Mouse (Mus musculus) CH12.LX (cell line): ENCODE data around the gene Cys1. TPM values are rescaled to one million over a fixed set of nuclear protein-coding genes. Genes with fewer than 3 reads are reported as not detected.

Experiments
- DNase-seq: peaks from one replicate; pipeline ENCODE4 v3.0.0-alpha.2; 2013; ENCODE audit errors: extremely low read depth
- H3K27ac ChIP-seq: 2 replicates; pipeline ENCODE4 v1.5.1; 2012; ENCODE audit warnings: low read depth, mild to moderate bottlenecking, control low read depth, moderate library complexity; ENCODE audit not compliant: insufficient read depth
- H3K27me3 ChIP-seq: replicated peaks from 2 replicates; pipeline ENCODE3; 2012; ENCODE audit warnings: inconsistent platforms
- H3K36me3 ChIP-seq, 2 experiments: replicated peaks in 1 of 2; 2 replicates each; pipeline versions ENCODE3 to v1.6.1; 2012; ENCODE audit warnings: inconsistent platforms in 1 of 2, low read length in 1 of 2, mild to moderate bottlenecking in 1 of 2, mixed read lengths in 1 of 2, moderate library complexity in 1 of 2; ENCODE audit not compliant: control insufficient read depth in 1 of 2, insufficient read depth in 1 of 2
- H3K4me1 ChIP-seq, 2 experiments: 2 replicates each; pipeline ENCODE4 v1.6.1; 2012; ENCODE audit warnings: inconsistent platforms in 1 of 2, moderate library complexity in 1 of 2; ENCODE audit not compliant: insufficient read depth in 2 of 2, control insufficient read depth in 1 of 2
- H3K4me2 ChIP-seq: 2 replicates; pipeline ENCODE4 v1.6.1; 2012; ENCODE audit warnings: low read depth, mild to moderate bottlenecking, control low read depth; ENCODE audit not compliant: poor library complexity, insufficient read depth, severe bottlenecking
- H3K4me3 ChIP-seq, 3 experiments: fragments of 150-350 bp in 1 of 3; sonication (generic) in 1 of 3; replicated peaks in 1 of 3; 2 replicates each; pipeline versions ENCODE3 to v1.5.1; 2011 to 2012; ENCODE audit warnings: low read depth in 2 of 3, low read length in 2 of 3, mild to moderate bottlenecking in 2 of 3, moderate library complexity in 2 of 3, control low read depth in 1 of 3, improper control_type of control experiment in 1 of 3, inconsistent platforms in 1 of 3, mixed read lengths in 1 of 3; ENCODE audit not compliant: poor library complexity in 1 of 3
- H3K79me2 ChIP-seq: replicated peaks from 2 replicates; pipeline ENCODE4 v1.6.1; 2012; ENCODE audit warnings: mild to moderate bottlenecking, moderate library complexity; ENCODE audit not compliant: control insufficient read depth, poor library complexity, insufficient read depth, severe bottlenecking; ENCODE audit errors: extremely low read depth
- H3K9ac ChIP-seq: 2 replicates; pipeline ENCODE4 v1.6.1; 2012; ENCODE audit warnings: low read depth, mild to moderate bottlenecking, control low read depth, moderate library complexity; ENCODE audit not compliant: insufficient read depth
- H3K9me3 ChIP-seq: replicated peaks from 2 replicates; pipeline ENCODE3; 2012; ENCODE audit warnings: low read length, inconsistent platforms, mixed read lengths
- CTCF ChIP-seq, 2 experiments: IDR thresholded peaks in 1 of 2; conservative IDR thresholded peaks in 1 of 2; 2 replicates each; pipeline ENCODE4 v1.5.1; 2011 to 2012; ENCODE audit warnings: low read depth in 2 of 2, low read length in 2 of 2, improper control_type of control experiment in 1 of 2, inconsistent platforms in 1 of 2, mild to moderate bottlenecking in 1 of 2, moderate library complexity in 1 of 2
- E2F4 ChIP-seq: IDR thresholded peaks from 2 replicates; pipeline ENCODE4 v1.6.1; 2011; ENCODE audit warnings: low read depth, low read length, improper control_type of control experiment; ENCODE audit not compliant: insufficient replicate concordance
- ELF1 ChIP-seq: IDR thresholded peaks from 2 replicates; pipeline ENCODE4 v1.6.1; 2014; ENCODE audit warnings: low read depth, mild to moderate bottlenecking, inconsistent platforms, low read length, improper control_type of control experiment
- EP300 ChIP-seq: IDR thresholded peaks from 2 replicates; pipeline ENCODE4 v1.6.1; 2011; ENCODE audit warnings: low read length, improper control_type of control experiment
- GABPA ChIP-seq: IDR thresholded peaks from 2 replicates; pipeline ENCODE4 v1.6.1; 2012; ENCODE audit warnings: low read depth, low read length, improper control_type of control experiment, inconsistent platforms; ENCODE audit not compliant: insufficient replicate concordance
- HCFC1 ChIP-seq: IDR thresholded peaks from 2 replicates; pipeline ENCODE4 v1.6.1; 2012; ENCODE audit warnings: low read depth, mild to moderate bottlenecking, inconsistent platforms, low read length, improper control_type of control experiment
- IRF4 ChIP-seq: IDR thresholded peaks from 2 replicates; pipeline ENCODE4 v1.6.1; 2014; ENCODE audit warnings: low read depth, mild to moderate bottlenecking, inconsistent platforms, low read length, improper control_type of control experiment
- JUN ChIP-seq: IDR thresholded peaks from 2 replicates; pipeline ENCODE4 v1.6.1; 2011; ENCODE audit warnings: low read depth, mild to moderate bottlenecking, low read length, improper control_type of control experiment, moderate library complexity; ENCODE audit not compliant: insufficient read depth
- JUND ChIP-seq: conservative IDR thresholded peaks from 2 replicates; pipeline ENCODE4 v1.6.1; 2011; ENCODE audit warnings: low read depth, low read length, improper control_type of control experiment
- MAFK ChIP-seq: IDR thresholded peaks from 2 replicates; pipeline ENCODE4 v1.6.1; 2011; ENCODE audit warnings: low read length, improper control_type of control experiment; ENCODE audit not compliant: insufficient replicate concordance
- MAX ChIP-seq: IDR thresholded peaks from 2 replicates; pipeline ENCODE4 v1.6.1; 2011; ENCODE audit warnings: low read length, improper control_type of control experiment
- MAZ ChIP-seq: IDR thresholded peaks from 2 replicates; pipeline ENCODE4 v1.6.1; 2012; ENCODE audit warnings: low read depth, mild to moderate bottlenecking, inconsistent platforms, low read length, improper control_type of control experiment, moderate library complexity
- MEF2A ChIP-seq: IDR thresholded peaks from 2 replicates; pipeline ENCODE4 v1.6.1; 2014; ENCODE audit warnings: low read depth, mild to moderate bottlenecking, inconsistent platforms, low read length, improper control_type of control experiment, borderline replicate concordance
- MXI1 ChIP-seq: IDR thresholded peaks from 2 replicates; pipeline ENCODE4 v1.6.1; 2011; ENCODE audit warnings: mild to moderate bottlenecking, low read depth, low read length, improper control_type of control experiment
- NELFE ChIP-seq: IDR thresholded peaks from 2 replicates; pipeline ENCODE4 v1.6.1; 2011; ENCODE audit warnings: low read depth, low read length, improper control_type of control experiment
- NRF1 ChIP-seq: IDR thresholded peaks from 2 replicates; pipeline ENCODE4 v1.6.1; 2014; ENCODE audit warnings: low read depth, mild to moderate bottlenecking, inconsistent platforms, low read length, improper control_type of control experiment, moderate library complexity
- PAX5 ChIP-seq: IDR thresholded peaks from 2 replicates; pipeline ENCODE4 v1.6.1; 2012; ENCODE audit warnings: low read length, inconsistent platforms, mixed read lengths
- POLR2A ChIP-seq: IDR thresholded peaks from 2 replicates; pipeline ENCODE4 v1.6.1; 2011; ENCODE audit warnings: low read depth, mild to moderate bottlenecking, improper control_type of control experiment, low read length
- POLR2AphosphoS2 ChIP-seq: IDR thresholded peaks from 2 replicates; pipeline ENCODE4 v1.6.1; 2011; ENCODE audit warnings: low read depth, low read length, improper control_type of control experiment
- RAD21 ChIP-seq: IDR thresholded peaks from 2 replicates; pipeline ENCODE4 v1.6.1; 2011; ENCODE audit warnings: low read depth, mild to moderate bottlenecking, low read length, improper control_type of control experiment, moderate library complexity
- RCOR1 ChIP-seq: conservative IDR thresholded peaks from 2 replicates; pipeline ENCODE4 v1.6.1; 2012; ENCODE audit warnings: low read depth, mild to moderate bottlenecking, inconsistent platforms, low read length, improper control_type of control experiment
- SIN3A ChIP-seq: IDR thresholded peaks from 2 replicates; pipeline ENCODE4 v1.6.1; 2012; ENCODE audit warnings: low read length, improper control_type of control experiment, inconsistent platforms
- SMC3 ChIP-seq: IDR thresholded peaks from 2 replicates; pipeline ENCODE4 v1.6.1; 2011; ENCODE audit warnings: low read depth, low read length, improper control_type of control experiment
- TBP ChIP-seq: conservative IDR thresholded peaks from 2 replicates; pipeline ENCODE4 v1.6.1; 2011; ENCODE audit warnings: low read depth, low read length, improper control_type of control experiment
- UBTF ChIP-seq: IDR thresholded peaks from 2 replicates; pipeline ENCODE4 v1.6.1; 2012; ENCODE audit warnings: low read depth, mild to moderate bottlenecking, inconsistent platforms, low read length, improper control_type of control experiment, moderate library complexity
- USF1 ChIP-seq: IDR thresholded peaks from 2 replicates; pipeline ENCODE4 v1.6.1; 2014; ENCODE audit warnings: low read depth, mild to moderate bottlenecking, inconsistent platforms, low read length, improper control_type of control experiment
- ZKSCAN1 ChIP-seq: IDR thresholded peaks from 2 replicates; pipeline ENCODE4 v1.6.1; 2012; ENCODE audit warnings: low read depth, inconsistent platforms, low read length, improper control_type of control experiment, borderline replicate concordance
- ZMIZ1 ChIP-seq: IDR thresholded peaks from 2 replicates; pipeline ENCODE4 v1.6.1; 2012; ENCODE audit warnings: low read depth, mild to moderate bottlenecking, inconsistent platforms, low read length, improper control_type of control experiment
- dilution Hi-C: fragments of 300-500 bp; cut with MboI; formaldehyde crosslinking; loops from 2 replicates; pipeline ENCODE4 v1.14.3; 2020; ENCODE audit warnings: low sequenced_read_pairs; ENCODE audit not compliant: extremely low pct_unique_long_range_greater_than_20kb, extremely low pct_ligation_motif_present
- in situ Hi-C: fragments of 300-500 bp; cut with MboI; formaldehyde crosslinking; loops from 3 replicates; pipeline ENCODE4 v1.14.3; 2019; ENCODE audit warnings: low sequenced_read_pairs, low pct_ligation_motif_present, low pct_unique_long_range_greater_than_20kb, mixed read lengths
- polyA plus RNA-seq: library from polyadenylated mRNA; unstranded; fragments of >175 nt; gene quantifications from 2 replicates; pipeline ENCODE4 v1.2.1, GENCODE M21; 2012; ENCODE audit warnings: low read depth; ENCODE audit not compliant: insufficient read length
- total RNA-seq, 2 experiments: library from RNA; depleted of rRNA; stranded (reverse); fragments of 300-350 nt in 1 of 2; fragments of >200 nt in 1 of 2; gene quantifications; 2 replicates each; pipeline ENCODE4 v1.2.3; 2012 to 2014

Gene Cys1
- total and polyA plus RNA-seq, 3 experiments: not detected

GRCm38 (mm10) chr12:24710672-24711071 lies 29.1 kb upstream of the Cys1 start:
- peak overlapping the region in 2 of 3 experiments; percentile 14 to 38 for H3K4me3 ChIP-seq
- H3K9ac ChIP-seq: peak overlapping the region; percentile 31; the same call in 1 of the 2 replicates
- peak overlapping the region; percentile 67 for H3K27ac ChIP-seq
- TF ChIP-seq RAD21 (peak; percentile 15), E2F4 (no peak), POLR2AphosphoS2 (no peak), CTCF (conservative IDR thresholded peaks at IDR 0.05 in 1 of 2, IDR thresholded peaks at IDR 0.05 in 1 of 2; ENCODE audit: low read depth in 2 of 2, low read length in 2 of 2) (peak; percentile 56 to 66; a peak in 3 of 4 replicates), RCOR1 (no peak), UBTF (no peak), SIN3A (no peak), PAX5 (no peak), MAX (no peak), JUN (no peak), GABPA (no peak), NELFE (no peak), MEF2A (peak; percentile 37; the same call in 1 of the 2 replicates), TBP (no peak), JUND (no peak), USF1 (no peak), SMC3 (peak; percentile 10; the same call in 1 of the 2 replicates), ZKSCAN1 (no peak)
- in situ Hi-C loops: loop anchor here (5.0 kb wide), 1 partner anchor 242 kb away; no protein-coding TSS in a partner anchor
- H3K9me3 ChIP-seq: no peaks in the 10 kb centered on the region
- DNase-seq: peak; percentile 73
- dilution Hi-C loops: no loop called here
- H3K79me2 ChIP-seq: peaks cover 28% of the 10 kb centered on the region
- H3K27me3 ChIP-seq: no peaks in the 10 kb centered on the region
- peaks cover 35 to 60% of the 10 kb centered on the region in 2 experiments for H3K36me3 ChIP-seq
- peak overlapping the region; percentile 73 for H3K4me2 ChIP-seq
- H3K4me1 ChIP-seq: peaks cover 4 to 40% of the 10 kb centered on the region in 2 experiments; a peak in 3 of 4 replicates

GRCm38 (mm10) chr12:24709831-24710508 lies 28.4 kb upstream of the Cys1 start:
- H3K9me3 ChIP-seq: no peaks in the 10 kb centered on the region
- dilution Hi-C loops: no loop called here
- peak overlapping the region; percentile 71; the same call in 1 of the 2 replicates for H3K9ac ChIP-seq
- peaks cover 31 to 56% of the 10 kb centered on the region in 2 experiments for H3K36me3 ChIP-seq
- TF ChIP-seq MXI1 (peak; percentile 49; the same call in 1 of the 2 replicates), JUND (peak; percentile 65), E2F4 (0 out of 2 replicates have a peak, but pooled peaks have one; percentile 30), SIN3A (peak; percentile 71; the same call in 1 of the 2 replicates), RAD21 (peak; percentile 37), NELFE (0 out of 2 replicates have a peak, but pooled peaks have one; percentile 17), IRF4 (peak; percentile 56; the same call in 1 of the 2 replicates), GABPA (no peak), RCOR1 (no peak), ELF1 (peak; percentile 37; the same call in 1 of the 2 replicates), NRF1 (no peak), CTCF (conservative IDR thresholded peaks at IDR 0.05 in 1 of 2, IDR thresholded peaks at IDR 0.05 in 1 of 2; ENCODE audit: low read depth in 2 of 2, low read length in 2 of 2) (peak in 1 of 2 experiments; percentile 78; a peak in 3 of 4 replicates), POLR2AphosphoS2 (no peak), HCFC1 (peak; percentile 40), ZMIZ1 (0 out of 2 replicates have a peak, but pooled peaks have one; percentile 36), EP300 (no peak), SMC3 (peak; percentile 46), POLR2A (no peak), MAZ (no peak), MAFK (no peak)
- TF ChIP-seq, all 38 proteins: peak for 12
- Histone ChIP-seq H3K27ac (peak overlapping the region; percentile 67), H3K79me2 (peaks cover 28% of the 10 kb centered on the region), H3K4me1 (peaks cover 6 to 47% of the 10 kb centered on the region in 2 experiments), H3K27me3 (no peaks in the 10 kb centered on the region), H3K4me3 (peak overlapping the region; percentile 72 to 86 (median 77)), H3K4me2 (peak overlapping the region; percentile 73)
- DNase-seq: peak; percentile 89
- in situ Hi-C loops: loop anchor here (5.0 kb wide), 1 partner anchor 242 kb away; no protein-coding TSS in a partner anchor
